Mouse (Mus musculus) A20 (cell line): ENCODE results near the gene Gm21637.
"Not testable (repeated sequence)": the region's sequence is repeated elsewhere in the genome, so short reads cannot be mapped to it uniquely, and the experiment has no call there.

Experiments used
- DNase-seq: peaks from one replicate; pipeline ENCODE4 v3.0.0-alpha.2; 2011; ENCODE audit warnings: low read depth, low spot score

The Gm21637 gene

DNA sequence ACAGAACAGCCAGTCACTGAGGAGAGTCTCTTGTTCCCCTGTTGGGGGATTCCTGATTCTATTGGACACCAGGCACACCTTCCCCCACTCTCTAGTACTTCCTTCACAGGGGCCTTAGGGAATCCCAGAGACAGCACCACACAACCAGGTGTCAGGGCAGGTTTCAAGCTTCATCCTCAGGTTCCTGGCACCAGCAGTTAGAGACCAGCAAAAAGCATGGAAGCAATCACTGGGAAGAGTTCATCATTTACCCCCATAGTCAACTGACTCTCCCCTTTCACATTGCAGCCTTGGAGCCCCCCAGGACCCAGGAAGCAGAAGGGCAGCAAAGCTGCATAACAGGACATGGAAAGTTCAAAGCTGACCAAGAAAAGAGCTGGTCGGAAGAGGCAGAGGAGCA is at the start of gene Gm21637:
Gene Gm21637 (plus strand): TSS at position 301 of the 400 bp plus-strand sequence.
- DNase-seq: not testable (repeated sequence)
